Mouse (Mus musculus) liver, embryonic 16.5 days (tissue): ENCODE results near the gene Tprgl. TPM values are rescaled to one million over a fixed set of nuclear protein-coding genes. Genes with fewer than 3 reads are reported as not detected.

Experiments used
- ATAC-seq: fragments of 200-750 bp; cut with Nextera tagmentation; 2 replicates; pipeline ENCODE4 v1.8.0; 2017; ENCODE audit warnings: low read depth, mild to moderate bottlenecking, moderate number of reproducible peaks, moderate library complexity
- H3K27ac ChIP-seq: fragments of 300-500 bp; sonication (generic); 2 replicates; pipeline ENCODE4 v1.5.1; 2014; ENCODE audit warnings: mild to moderate bottlenecking, low read length
- H3K27me3 ChIP-seq: fragments of 300-500 bp; sonication (generic); 2 replicates; pipeline ENCODE4 v1.6.1; 2014; ENCODE audit warnings: low read depth, low read length, mixed read lengths; ENCODE audit not compliant: control insufficient read depth, insufficient read depth
- H3K36me3 ChIP-seq: fragments of 300-500 bp; sonication (generic); 2 replicates; pipeline ENCODE4 v1.6.1; 2014; ENCODE audit warnings: mild to moderate bottlenecking; ENCODE audit not compliant: control insufficient read depth, insufficient read depth
- H3K4me1 ChIP-seq: fragments of 300-500 bp; sonication (generic); 2 replicates; pipeline ENCODE4 v1.6.1; 2014; ENCODE audit warnings: low read depth, low read length, mixed read lengths; ENCODE audit not compliant: control insufficient read depth
- H3K4me2 ChIP-seq: fragments of 300-500 bp; sonication (generic); 2 replicates; pipeline ENCODE4 v1.6.1; 2014; ENCODE audit warnings: low read depth, low read length, mixed read lengths
- H3K4me3 ChIP-seq: fragments of 300-500 bp; sonication (generic); 2 replicates; pipeline ENCODE4 v1.5.1; 2014; ENCODE audit warnings: low read depth, mild to moderate bottlenecking, low read length
- H3K9ac ChIP-seq: fragments of 300-500 bp; sonication (generic); 2 replicates; pipeline ENCODE4 v1.6.1; 2014; ENCODE audit warnings: low read depth, low read length
- H3K9me3 ChIP-seq: fragments of 300-500 bp; sonication (generic); replicated peaks from 2 replicates; pipeline ENCODE4 v1.6.1; 2016; ENCODE audit warnings: low read length; ENCODE audit not compliant: control insufficient read depth
- WGBS: fragments of 180-500 bp; shearing (Covaris S2); extraction: QIAGEN DNeasy Blood & Tissue Kit; methylation state at CpG from one replicate; pipeline ENCODE4 v1.1.7; 2014; ENCODE audit not compliant: insufficient replicate concordance; 5-methylcytosine and 5-hydroxymethylcytosine counted together
- polyA plus RNA-seq: library from polyadenylated mRNA; unstranded; fragments of >200 nt; fragmentation: Nextera tagmentation; extraction: Ambion mirVana; gene quantifications from 2 replicates; pipeline ENCODE4 v1.2.1, GENCODE M21; 2015

Tprgl gene
- polyA plus RNA-seq, 1 experiment from 2014 or later, result 128 TPM

GRCm38 (mm10) chr4:154146342-154146741 lies 14.1 kb downstream of the Tprgl start:
- no peak overlapping the region for H3K4me3 ChIP-seq
- no peak overlapping the region for H3K27ac ChIP-seq
- H3K4me1 ChIP-seq, result peaks cover 15% of the 10 kb centered on the region
- ATAC-seq, result no peak
- peaks cover 7% of the 10 kb centered on the region for H3K27me3 ChIP-seq
- H3K9me3 ChIP-seq, result no peaks in the 10 kb centered on the region
- no peak overlapping the region for H3K4me2 ChIP-seq
- 70% methylated on average over 10 of the region's 10 CpGs for WGBS
- no peak overlapping the region for H3K9ac ChIP-seq
- H3K36me3 ChIP-seq, result peaks cover 17% of the 10 kb centered on the region

GRCm38 (mm10) chr4:154144712-154145111 lies 15.8 kb downstream of the Tprgl start:
- no peak for ATAC-seq
- Histone ChIP-seq H3K4me2 (no peak overlapping the region), H3K36me3 (peaks cover 15% of the 10 kb centered on the region), H3K9ac (no peak overlapping the region), H3K4me1 (peaks cover 21% of the 10 kb centered on the region), H3K27me3 (peaks cover 24% of the 10 kb centered on the region), H3K9me3 (no peaks in the 10 kb centered on the region), H3K4me3 (no peak overlapping the region), H3K27ac (no peak overlapping the region)
- WGBS, result 76% methylated on average over 3 of the region's 3 CpGs

GRCm38 (mm10) chr4:154142211-154143040 lies 18.0 kb downstream of the Tprgl start, which contains the start of gene Wrap73:
Wrap73 (plus strand) TSS chr4:154142372.
- peak within 1 kb of the TSS; percentile 83 for H3K4me3 ChIP-seq
- H3K9ac ChIP-seq, result peak within 1 kb of the TSS; percentile 88
- peaks cover 6% of the 10 kb centered on the region for H3K36me3 ChIP-seq
- peak within 1 kb of the TSS; percentile 77 for H3K27ac ChIP-seq
- peaks cover 24% of the 10 kb centered on the region for H3K4me1 ChIP-seq
- ATAC-seq, result peak; percentile 98
- no peaks in the 10 kb centered on the region for H3K9me3 ChIP-seq
- H3K27me3 ChIP-seq, result peaks cover 47% of the 10 kb centered on the region
- WGBS, result 2% methylated on average over 49 of the region's 49 CpGs
- H3K4me2 ChIP-seq, result peak within 1 kb of the TSS; percentile 83

GRCm38 (mm10) chr4:154141009-154141867 lies 19.2 kb downstream of the Tprgl start:
- Histone ChIP-seq H3K9me3 (no peaks in the 10 kb centered on the region), H3K27ac (no peak overlapping the region), H3K4me3 (peak overlapping the region; percentile 83; the same call in 1 of the 2 replicates), H3K4me2 (peak overlapping the region; percentile 83), H3K9ac (no peak overlapping the region), H3K36me3 (peaks cover 1% of the 10 kb centered on the region), H3K4me1 (peaks cover 24% of the 10 kb centered on the region), H3K27me3 (peaks cover 58% of the 10 kb centered on the region)
- ATAC-seq, result no peak
- WGBS, result 3% methylated on average over 42 of the region's 42 CpGs

- no peak for ATAC-seq
- WGBS, result 4% methylated on average over 44 of the region's 46 CpGs
- Histone ChIP-seq H3K27ac (no peak overlapping the region), H3K4me1 (peaks cover 24% of the 10 kb centered on the region), H3K9me3 (no peaks in the 10 kb centered on the region), H3K4me3 (peak overlapping the region; percentile 49), H3K27me3 (peaks cover 65% of the 10 kb centered on the region), H3K4me2 (peak overlapping the region; percentile 59), H3K36me3 (no peaks in the 10 kb centered on the region), H3K9ac (no peak overlapping the region)
Observed at GRCm38 (mm10) chr4:154140213-154141008, 20.1 kb downstream of the Tprgl start.

GRCm38 (mm10) chr4:154140182-154140212 lies 20.5 kb downstream of the Tprgl start, which contains the start of gene Trp73:
Trp73 (minus strand) TSS chr4:154140208.
- peak within 1 kb of the TSS; percentile 59 for H3K4me2 ChIP-seq
- ATAC-seq, result no peak
- 0% methylated on average over 4 of the region's 4 CpGs for WGBS
- H3K9ac ChIP-seq, result no peak within 1 kb of the TSS
- H3K4me1 ChIP-seq, result peaks cover 24% of the 10 kb centered on the region
- H3K36me3 ChIP-seq, result no peaks in the 10 kb centered on the region
- no peaks in the 10 kb centered on the region for H3K9me3 ChIP-seq
- no peak within 1 kb of the TSS for H3K27ac ChIP-seq
- peaks cover 65% of the 10 kb centered on the region for H3K27me3 ChIP-seq
- H3K4me3 ChIP-seq, result peak within 1 kb of the TSS; percentile 49

GRCm38 (mm10) chr4:154139671-154140181 lies 20.7 kb downstream of the Tprgl start:
- peak overlapping the region; percentile 49 for H3K4me3 ChIP-seq
- H3K27ac ChIP-seq, result no peak overlapping the region
- H3K9me3 ChIP-seq, result no peaks in the 10 kb centered on the region
- no peak for ATAC-seq
- no peak overlapping the region for H3K9ac ChIP-seq
- WGBS, result under 1% methylated on average over 59 of the region's 59 CpGs
- peak overlapping the region; percentile 59 for H3K4me2 ChIP-seq
- peaks cover 24% of the 10 kb centered on the region for H3K4me1 ChIP-seq
- no peaks in the 10 kb centered on the region for H3K36me3 ChIP-seq
- H3K27me3 ChIP-seq, result peaks cover 65% of the 10 kb centered on the region

GRCm38 (mm10) chr4:154137139-154137538 lies 23.3 kb downstream of the Tprgl start:
- no peak for ATAC-seq

More at GRCm38 (mm10) chr4:154137139-154137538, 23.3 kb downstream of the Tprgl start:
- Histone ChIP-seq H3K4me2 (no peak overlapping the region), H3K9ac (no peak overlapping the region), H3K27ac (no peak overlapping the region), H3K36me3 (no peaks in the 10 kb centered on the region), H3K9me3 (no peaks in the 10 kb centered on the region), H3K27me3 (peaks cover 72% of the 10 kb centered on the region), H3K4me1 (peaks cover 13% of the 10 kb centered on the region), H3K4me3 (no peak overlapping the region)
- 37% methylated on average over 5 of the region's 5 CpGs for WGBS
